8 mouse cellular contexts compared by ENCODE assay signal in genomic region chr19:43878111-43879092, GRCm38 (mm10).
DNase-seq lines count a peak whose midpoint lies in the region; ATAC-seq and TF ChIP-seq lines count a peak whose summit lies in the region.

No protein-coding gene starts in this region.

- peak overlapping the region; percentile 64 for H3K4me3 ChIP-seq in kidney, embryonic 14.5 days (ENCODE audit: low read length)
- H3K4me3 ChIP-seq in cortical plate, adult 2 months (ENCODE audit: insufficient read depth, low read length), result peak overlapping the region; percentile 63
- H3K4me3 ChIP-seq in heart, embryonic 16.5 days (ENCODE audit: low read length), result peak overlapping the region; percentile 65
- H3K4me3 ChIP-seq in midbrain, embryonic 10.5 days, result peak overlapping the region; percentile 78

- DNase-seq in kidney, adult 11 months, result no peak
- DNase-seq in midbrain, embryonic 10.5 days (ENCODE audit: low spot score), result peak; percentile 29
- DNase-seq in right cerebral cortex, postnatal 4 days, result no peak
- DNase-seq in spleen, postnatal 4 days (ENCODE audit: low spot score in 2 of 2), result no peak

- TF ChIP-seq POLR2A in cortical plate, adult 2 months (IDR thresholded peaks at IDR 0.05; ENCODE audit: extremely low read depth, insufficient read depth, low read length), result no peak

- peak overlapping the region; percentile 77 for H3K4me2 ChIP-seq in kidney, embryonic 14.5 days (replicated peaks; ENCODE audit: low read depth, low read length)
- peak overlapping the region; percentile 80 for H3K4me2 ChIP-seq in heart, embryonic 16.5 days (ENCODE audit: low read depth, low read length)

- no peak for ATAC-seq in kidney, embryonic 14.5 days (ENCODE audit: low FRiP score, low TSS enrichment)
- no peak for ATAC-seq in heart, embryonic 16.5 days (replicated peaks; ENCODE audit: extremely low read depth, insufficient read depth, low FRiP score)
- no peak for ATAC-seq in erythroblast, adult 5-6 weeks (replicated peaks; ENCODE audit: low FRiP score, poor library complexity, severe bottlenecking)

- peaks cover 13% of the 10 kb centered on the region for H3K36me3 ChIP-seq in kidney, embryonic 14.5 days (ENCODE audit: control insufficient read depth, insufficient read depth, low read length)
- peaks cover 4% of the 10 kb centered on the region; the same call in 1 of the 2 replicates for H3K36me3 ChIP-seq in heart, embryonic 16.5 days (ENCODE audit: control insufficient read depth, insufficient read depth)
- H3K36me3 ChIP-seq in midbrain, embryonic 10.5 days, result peaks cover 19% of the 10 kb centered on the region

- no peaks in the 10 kb centered on the region for H3K9me3 ChIP-seq in kidney, embryonic 14.5 days (ENCODE audit: control insufficient read depth, low read length)
- H3K9me3 ChIP-seq in heart, embryonic 16.5 days (replicated peaks; ENCODE audit: control insufficient read depth, low read length), result peaks cover 4% of the 10 kb centered on the region; the same call in 1 of the 2 replicates
- peaks cover 3% of the 10 kb centered on the region; the same call in 1 of the 2 replicates for H3K9me3 ChIP-seq in midbrain, embryonic 10.5 days (replicated peaks)

- H3K27ac ChIP-seq in kidney, embryonic 14.5 days (ENCODE audit: low read depth, low read length), result peak overlapping the region; percentile 91; the same call in 1 of the 2 replicates
- H3K27ac ChIP-seq in cortical plate, adult 2 months (ENCODE audit: insufficient read depth, low read length), result peak overlapping the region; percentile 10; the same call in 1 of the 2 replicates
- peak overlapping the region; percentile 79 for H3K27ac ChIP-seq in heart, embryonic 16.5 days (ENCODE audit: low read length)
- H3K27ac ChIP-seq in midbrain, embryonic 10.5 days (replicated peaks), result peak overlapping the region; percentile 97

- H3K4me1 ChIP-seq in kidney, embryonic 14.5 days (ENCODE audit: control insufficient read depth, insufficient read depth, low read length), result peaks cover 29% of the 10 kb centered on the region
- H3K4me1 ChIP-seq in cortical plate, adult 2 months (ENCODE audit: control insufficient read depth, insufficient read depth, low read length), result no peaks in the 10 kb centered on the region; the same call in none of the 2 replicates
- peaks cover 20% of the 10 kb centered on the region for H3K4me1 ChIP-seq in heart, embryonic 16.5 days (ENCODE audit: control insufficient read depth, insufficient read depth, low read length)
- H3K4me1 ChIP-seq in midbrain, embryonic 10.5 days, result peaks cover 69% of the 10 kb centered on the region

- H3K27me3 ChIP-seq in kidney, embryonic 14.5 days (ENCODE audit: control insufficient read depth, insufficient read depth, low read length), result no peaks in the 10 kb centered on the region
- H3K27me3 ChIP-seq in heart, embryonic 16.5 days (ENCODE audit: control insufficient read depth, insufficient read depth, low read length), result no peaks in the 10 kb centered on the region
- no peaks in the 10 kb centered on the region for H3K27me3 ChIP-seq in midbrain, embryonic 10.5 days (ENCODE audit: low read depth, poor library complexity, severe bottlenecking)

- H3K9ac ChIP-seq in kidney, embryonic 14.5 days (ENCODE audit: low read depth, low read length), result peak overlapping the region; percentile 73
- peak overlapping the region; percentile 78 for H3K9ac ChIP-seq in heart, embryonic 16.5 days (ENCODE audit: low read length)

- no peak for TF ChIP-seq CTCF in cortical plate, adult 2 months (IDR thresholded peaks at IDR 0.05; ENCODE audit: extremely low read depth, insufficient read depth, low read length)

- WGBS in kidney, embryonic 14.5 days, result 6% methylated on average over 17 of the region's 17 CpGs
- WGBS in heart, embryonic 16.5 days, result 16% methylated on average over 17 of the region's 17 CpGs
- WGBS in midbrain, embryonic 10.5 days, result 9% methylated on average over 17 of the region's 17 CpGs

Comparison
In these comparisons a context has a peak if more than half of its experiments do, and no peak if none do; other contexts are left out.
1. H3K27ac ChIP-seq: peak in every context shown above with its lines; median percentile 97 in midbrain, embryonic 10.5 days; 91 in kidney, embryonic 14.5 days; 79 in heart, embryonic 16.5 days; 10 in cortical plate, adult 2 months.